Mouse (Mus musculus): Measurements from ENCODE around the gene Amigo2.

DNA sequence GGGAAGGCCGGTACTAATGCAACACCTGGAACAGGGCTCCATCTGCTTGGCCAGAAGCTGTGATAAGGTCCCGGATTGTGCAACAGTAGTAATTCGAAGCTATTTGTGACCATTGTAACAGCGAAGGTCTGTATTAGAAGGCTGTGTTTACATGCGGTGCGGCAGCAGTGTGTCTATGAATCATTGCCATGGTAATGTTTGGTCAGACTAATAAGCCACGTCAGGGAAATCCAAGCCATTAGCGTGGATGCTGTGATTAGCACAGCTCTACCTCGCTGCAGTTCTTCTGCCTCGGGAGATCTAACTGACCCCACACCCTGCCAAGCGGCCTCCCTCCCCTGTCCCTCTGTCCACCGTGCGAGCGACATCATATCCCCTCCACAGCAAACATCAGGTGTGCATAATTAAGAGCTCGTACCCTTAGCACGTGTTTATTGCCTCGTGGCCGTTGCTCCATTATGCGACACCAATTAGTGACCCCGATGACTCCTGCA, 29.6 kb upstream of the Amigo2 start:
- TF ChIP-seq CTCF (IDR thresholded peaks at IDR 0.05; ENCODE audit: control insufficient read depth, insufficient read depth, insufficient read length) (no peak), USF1 (IDR thresholded peaks at IDR 0.05; ENCODE audit: low read depth) (no peak), FOSL1 (IDR thresholded peaks at IDR 0.05; ENCODE audit: insufficient read depth, low read length, poor library complexity, severe bottlenecking) (no peak), MYOG (IDR thresholded peaks at IDR 0.05; ENCODE audit: control insufficient read depth, extremely low read depth, insufficient read length) (no peak), MAX (IDR thresholded peaks at IDR 0.05) (no peak)

Measured in C2C12 (cell line).